Mouse (Mus musculus) lung, adult 2 months (tissue): ENCODE results near the gene Dennd4a.

Source experiments
- CTCF ChIP-seq: fragments of 200-500 bp; IDR thresholded peaks from 2 replicates; pipeline ENCODE4 v1.5.1; 2011; ENCODE audit warnings: mild to moderate bottlenecking, low read length, control low read depth; ENCODE audit not compliant: insufficient read depth
- POLR2A ChIP-seq: fragments of 200-500 bp; IDR thresholded peaks from 2 replicates; pipeline ENCODE4 v1.6.1; 2011; ENCODE audit warnings: low read depth, mild to moderate bottlenecking, control low read depth, low read length, borderline replicate concordance; ENCODE audit errors: extremely low read depth

DNA sequence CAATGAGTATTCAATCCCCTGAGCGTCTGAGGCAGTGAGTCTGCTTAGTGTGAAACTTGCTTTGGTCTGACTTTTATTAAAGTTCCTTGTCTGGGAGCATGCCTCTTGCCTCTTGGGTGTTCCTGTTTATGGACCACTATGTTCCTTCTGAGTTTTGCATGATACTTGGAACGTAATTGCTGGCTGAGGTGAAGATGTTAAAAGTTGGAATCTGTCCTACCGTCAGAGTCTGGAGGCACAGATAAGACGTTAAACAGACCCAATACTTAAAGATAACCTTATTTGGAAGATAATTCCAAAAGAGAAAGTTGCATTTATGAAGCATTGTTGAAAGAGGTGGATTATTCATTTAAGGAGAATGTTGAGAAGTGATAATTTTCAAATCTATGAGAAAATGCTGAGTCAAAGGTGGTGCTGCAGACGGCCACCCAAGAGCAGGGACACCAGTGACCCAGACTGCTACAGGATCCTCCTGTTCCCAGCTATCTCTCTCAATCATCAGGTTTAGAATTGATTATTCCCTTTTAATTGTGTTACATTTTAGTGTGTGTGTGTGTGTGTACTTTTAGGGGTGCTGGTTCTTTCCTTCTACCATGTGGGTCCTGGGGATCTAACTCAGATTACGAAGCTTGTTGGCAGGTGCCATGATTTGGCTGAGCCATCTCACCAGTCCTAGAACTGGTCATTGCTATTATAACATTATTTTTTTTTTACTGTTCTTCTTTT lies 4.6 kb upstream of the Dennd4a start:
- TF ChIP-seq POLR2A (no peak), CTCF (no peak)
